Mouse (Mus musculus) left cerebral cortex, adult 2 months (tissue): ENCODE measurements at regions not wholly inside any gene's neighbourhood (a gene's known extent, or its start where the extent isn't known, plus 50 kb on each side); places are given as distances from the start of the nearest gene placed in this dataset.

Experiments
- DNase-seq, 2 experiments: peaks; one replicate each; pipeline ENCODE4 v3.0.0; 2021 to 2022; ENCODE audit warnings: low spot score in 2 of 2, mixed read lengths in 1 of 2; ENCODE audit errors: extremely low spot score in 1 of 2
- H3K27ac ChIP-seq: fragments of 200-600 bp; 2 replicates; pipeline ENCODE4 v1.8.1; 2022
- H3K4me3 ChIP-seq: fragments of 200-600 bp; 2 replicates; pipeline ENCODE4 v1.8.1; 2022
- CTCF ChIP-seq: fragments of 200-600 bp; IDR thresholded peaks from 2 replicates; pipeline ENCODE4 v1.8.1; 2022; ENCODE audit warnings: antibody characterized with exemption, mild to moderate bottlenecking, moderate library complexity
- intact Hi-C: fragments of 180-260 bp; cut with DNase I; formaldehyde crosslinking; loops from one replicate; pipeline ENCODE4 v1.15.1; 2025

- Histone ChIP-seq H3K4me3 (no peak overlapping the region), H3K27ac (no peak overlapping the region)
- intact Hi-C loops, result no loop called here
- TF ChIP-seq CTCF, result no peak
- DNase-seq, result no peak
Measured at GRCm38 (mm10) chr1:184628566-184629168, 103.8 kb downstream of the Hlx start.

GRCm38 (mm10) chr1:184622462-184622861 lies 110.0 kb downstream of the Hlx start:
- TF ChIP-seq CTCF, result no peak

GRCm38 (mm10) chr1:184621950-184622349 lies 110.5 kb downstream of the Hlx start:
- DNase-seq, result no peak
- intact Hi-C loops, result no loop called here
- Histone ChIP-seq H3K4me3 (no peak overlapping the region), H3K27ac (no peak overlapping the region)
- TF ChIP-seq CTCF, result no peak

More at GRCm38 (mm10) chr1:184622462-184622861, 110.0 kb downstream of the Hlx start:
- no peak for DNase-seq
- intact Hi-C loops, result no loop called here
- Histone ChIP-seq H3K27ac (no peak overlapping the region), H3K4me3 (no peak overlapping the region)

- no peak overlapping the region for H3K27ac ChIP-seq
- DNase-seq, result no peak
- no peak overlapping the region for H3K4me3 ChIP-seq
- intact Hi-C loops, result no loop called here
- no peak for TF ChIP-seq CTCF
Measured at GRCm38 (mm10) chr1:184617853-184618454, 114.5 kb downstream of the Hlx start.

GRCm38 (mm10) chr1:184615991-184616390 lies 116.4 kb downstream of the Hlx start:
- DNase-seq, result no peak
- no peak for TF ChIP-seq CTCF
- intact Hi-C loops, result no loop called here
- H3K4me3 ChIP-seq, result no peak overlapping the region
- no peak overlapping the region for H3K27ac ChIP-seq

- intact Hi-C loops, result no loop called here
- DNase-seq, result no peak
- Histone ChIP-seq H3K27ac (no peak overlapping the region), H3K4me3 (no peak overlapping the region)
- no peak for TF ChIP-seq CTCF
Measured at GRCm38 (mm10) chr1:184614699-184615415, 117.6 kb downstream of the Hlx start.

- intact Hi-C loops, result no loop called here
- DNase-seq, result no peak
- Histone ChIP-seq H3K4me3 (no peak overlapping the region), H3K27ac (no peak overlapping the region)
- TF ChIP-seq CTCF, result no peak
Measured at GRCm38 (mm10) chr1:184612880-184613279, 119.5 kb downstream of the Hlx start.

- Histone ChIP-seq H3K4me3 (no peak overlapping the region), H3K27ac (no peak overlapping the region)
- no peak for DNase-seq
- TF ChIP-seq CTCF, result no peak
- intact Hi-C loops, result no loop called here
Measured at GRCm38 (mm10) chr1:184608938-184609337, 123.5 kb downstream of the Hlx start.

- intact Hi-C loops, result no loop called here
- TF ChIP-seq CTCF, result no peak
- H3K4me3 ChIP-seq, result no peak overlapping the region
- H3K27ac ChIP-seq, result no peak overlapping the region
- DNase-seq, result no peak
Measured at GRCm38 (mm10) chr1:184608338-184608737, 124.1 kb downstream of the Hlx start.

GRCm38 (mm10) chr1:184606541-184606940 lies 125.9 kb downstream of the Hlx start:
- intact Hi-C loops, result no loop called here
- no peak overlapping the region for H3K27ac ChIP-seq
- DNase-seq, result no peak
- no peak overlapping the region for H3K4me3 ChIP-seq
- no peak for TF ChIP-seq CTCF

- no peak for TF ChIP-seq CTCF
- Histone ChIP-seq H3K27ac (no peak overlapping the region), H3K4me3 (no peak overlapping the region)
- no peak for DNase-seq
- intact Hi-C loops, result no loop called here
Measured at GRCm38 (mm10) chr1:184605666-184606065, 126.8 kb downstream of the Hlx start.

GRCm38 (mm10) chr1:184603136-184603535 lies 129.3 kb downstream of the Hlx start:
- no peak for TF ChIP-seq CTCF
- no peak overlapping the region for H3K27ac ChIP-seq
- H3K4me3 ChIP-seq, result no peak overlapping the region
- DNase-seq, result no peak
- intact Hi-C loops, result no loop called here
